Mouse (Mus musculus) brain, embryonic 18.5 days (tissue): ENCODE data around the gene Mybbp1a.
A peak's percentile ranks its signal among the peaks of the same experiment; 100 is the strongest.
"Not testable (repeated sequence)": the region's sequence is repeated elsewhere in the genome, so short reads cannot be mapped to it uniquely, and the experiment has no call there.

Experiments
- DNase-seq: peaks from one replicate; pipeline ENCODE4 v3.0.0-alpha.2; 2012; ENCODE audit warnings: low read depth, low spot score

Gene Mybbp1a

DNA sequence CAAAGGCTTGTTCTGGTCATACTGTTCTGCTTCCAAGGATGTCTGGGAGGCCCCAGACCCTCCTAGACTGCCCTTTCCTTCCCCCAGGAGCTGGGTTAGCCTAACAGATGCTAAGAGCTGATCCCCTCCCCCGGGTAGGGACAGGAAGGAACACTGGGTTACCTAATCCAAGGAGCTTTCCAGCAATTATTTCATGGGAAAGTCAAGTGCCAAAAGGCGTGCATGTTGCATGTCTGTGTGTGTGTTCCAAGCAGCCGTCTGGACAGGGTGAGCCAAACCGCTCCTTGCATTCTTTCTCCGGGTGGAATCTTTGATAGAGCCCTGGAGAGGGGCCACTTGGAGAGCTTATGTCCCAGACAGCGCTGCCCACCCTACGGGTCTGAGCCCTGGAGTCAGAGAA, 28.1 kb upstream of the Mybbp1a start:
- no peak for DNase-seq

DNA sequence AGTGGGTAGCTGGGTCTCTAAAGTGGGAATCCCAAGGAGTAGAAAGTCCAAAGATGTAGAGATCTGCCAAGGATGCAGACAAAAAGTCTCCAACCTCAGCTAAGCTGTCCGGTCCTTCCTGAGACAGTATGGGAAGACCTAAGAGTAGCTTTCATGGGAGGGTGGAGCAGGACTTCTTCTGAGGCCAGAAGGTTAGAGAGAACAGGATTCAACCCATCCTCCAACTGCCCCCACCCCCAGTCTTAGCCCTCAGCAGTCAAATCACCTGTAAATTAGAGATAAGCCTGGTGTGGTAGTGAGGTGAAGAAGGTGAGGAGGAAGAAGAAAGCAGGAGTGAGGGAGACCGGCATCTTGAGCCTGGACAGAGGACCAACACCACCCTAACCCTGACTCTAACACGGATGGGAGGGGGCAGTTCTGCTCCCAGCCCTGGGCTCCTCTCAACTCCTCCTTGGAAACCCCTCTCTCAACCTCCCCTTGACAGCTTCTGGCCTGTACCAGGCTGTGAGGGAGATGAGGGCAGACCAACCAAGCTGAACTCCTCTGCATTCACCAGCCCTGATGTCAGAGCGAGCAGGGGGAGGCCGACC, 27.5 kb upstream of the Mybbp1a start:
- no peak for DNase-seq

DNA sequence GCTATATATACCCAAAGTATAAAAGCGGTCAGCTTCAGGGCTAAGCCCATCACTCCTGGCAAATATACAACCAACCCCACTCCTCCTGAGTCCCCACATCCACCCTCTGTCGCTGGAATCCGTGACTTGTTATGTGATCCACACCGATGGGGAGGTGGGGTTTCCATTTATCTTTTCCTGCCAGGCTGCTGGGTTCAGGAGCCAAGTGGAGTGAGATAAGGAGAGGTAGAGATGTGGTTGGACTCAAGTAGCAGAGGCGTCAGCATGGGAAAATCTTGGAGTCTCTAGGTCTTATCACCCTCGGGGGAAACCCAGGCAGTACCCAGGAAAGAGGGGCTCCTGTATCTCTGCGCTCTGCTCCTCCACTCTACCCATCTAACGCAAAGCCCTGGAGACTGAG, 26.0 kb upstream of the Mybbp1a start:
- no peak for DNase-seq

DNA sequence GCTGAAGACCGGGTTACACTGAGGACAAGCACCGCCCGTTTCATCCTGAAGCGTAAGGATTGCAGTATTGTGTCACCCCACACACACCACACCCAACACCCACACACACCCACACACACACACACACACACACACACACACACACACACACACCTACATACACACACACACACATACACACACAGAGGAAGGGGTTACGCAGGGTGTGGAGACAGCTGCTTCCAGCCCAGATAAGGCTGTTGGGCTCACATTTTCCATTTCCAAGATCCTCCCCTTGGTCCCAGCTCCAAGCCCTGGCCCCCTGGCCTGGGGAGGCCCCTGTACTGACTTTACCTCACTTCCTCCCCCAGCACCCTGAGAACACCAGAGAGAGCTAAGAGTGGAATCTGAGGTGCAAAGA, 24.5 kb upstream of the Mybbp1a start:
- DNase-seq, result no peak

DNA sequence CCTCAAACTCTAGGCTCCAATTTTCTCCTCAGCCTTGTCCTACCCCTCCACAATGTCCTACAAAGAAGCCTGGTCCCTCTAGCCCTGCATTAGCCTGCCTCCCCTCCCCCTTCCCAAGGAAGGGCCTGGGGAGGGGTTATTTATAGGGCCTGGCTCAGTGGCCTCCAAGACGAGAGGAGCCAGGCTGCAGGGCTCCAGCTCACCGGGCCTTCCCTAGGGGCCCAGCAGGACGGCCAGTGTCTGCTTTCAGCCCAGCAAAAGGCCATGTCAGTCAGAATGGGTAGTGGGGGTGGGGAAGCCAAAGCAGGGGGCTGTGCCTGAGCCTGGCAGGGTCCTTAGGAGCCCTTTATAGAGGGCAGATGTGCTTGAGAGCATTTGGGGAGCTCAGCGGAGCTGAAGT, 23.8 kb upstream of the Mybbp1a start:
- DNase-seq, result no peak

DNA sequence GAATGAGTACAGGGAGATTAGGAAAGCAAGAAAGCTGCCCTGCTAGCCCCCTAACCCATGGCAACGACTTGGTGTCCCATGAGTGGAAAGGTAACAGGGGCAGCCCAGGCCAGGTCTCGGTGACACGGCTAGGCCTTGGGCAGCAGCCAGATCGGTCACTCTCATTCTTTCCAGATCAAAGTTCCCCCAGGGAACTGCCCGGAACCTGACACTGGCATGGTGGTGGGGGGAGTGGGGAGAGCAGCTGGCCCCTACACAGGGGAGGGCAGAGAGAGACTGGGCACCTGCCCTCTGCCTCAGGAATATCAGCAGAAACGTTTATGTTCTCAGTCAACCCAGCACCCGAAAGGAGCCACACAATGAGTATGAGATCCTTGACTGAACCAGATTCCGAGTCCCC, 22.9 kb upstream of the Mybbp1a start:
- no peak for DNase-seq

DNA sequence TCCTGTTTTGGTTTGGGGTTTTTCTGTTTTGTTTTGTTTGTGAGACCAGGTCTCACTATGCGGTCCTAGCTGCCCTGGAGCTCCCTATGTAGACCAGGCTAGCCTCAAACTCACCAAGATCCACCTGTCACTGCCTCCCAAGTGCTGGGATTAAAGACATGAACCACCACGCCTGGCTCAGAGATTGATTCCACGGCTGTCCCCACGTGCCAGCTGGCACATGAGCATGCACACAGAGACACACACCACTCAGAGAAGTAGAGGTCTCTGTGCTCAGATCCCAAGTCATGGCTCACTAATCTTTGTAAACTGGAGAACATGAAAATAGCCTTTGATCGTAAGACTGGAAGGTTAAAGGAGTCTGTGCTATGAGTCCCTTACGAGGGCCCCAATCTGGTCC, 22.1 kb upstream of the Mybbp1a start:
- DNase-seq, result no peak

DNA sequence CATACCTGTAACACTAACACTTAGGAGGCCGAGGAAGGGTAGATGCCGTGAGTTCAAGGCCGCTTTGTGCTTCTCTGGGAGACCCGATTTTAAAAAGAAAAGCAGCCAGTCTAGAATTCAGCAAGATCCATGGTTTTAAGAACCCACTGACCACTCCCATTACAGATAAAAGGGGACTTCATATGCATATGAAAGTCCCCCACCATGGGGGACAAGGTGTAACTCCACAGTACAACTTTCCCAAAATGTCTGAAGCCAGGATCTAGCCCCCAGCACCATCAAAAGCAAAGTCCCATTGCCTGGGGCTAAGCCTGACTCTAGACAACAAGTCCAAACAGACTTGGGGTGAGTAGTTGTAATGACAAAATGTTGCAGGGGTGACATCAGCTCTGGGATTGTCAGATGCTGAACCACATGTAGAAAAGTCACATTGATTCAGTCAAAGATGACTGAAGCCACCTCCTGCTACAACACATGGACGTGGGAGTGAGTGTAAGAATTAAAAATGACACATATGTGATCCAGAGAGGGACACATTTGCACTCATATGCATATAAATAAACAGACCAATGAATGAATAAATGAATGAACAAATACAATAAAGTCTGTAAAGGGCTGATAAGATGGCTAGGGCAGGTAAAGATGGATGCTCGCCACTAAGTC, 20.6 kb upstream of the Mybbp1a start:
- no peak for DNase-seq

DNA sequence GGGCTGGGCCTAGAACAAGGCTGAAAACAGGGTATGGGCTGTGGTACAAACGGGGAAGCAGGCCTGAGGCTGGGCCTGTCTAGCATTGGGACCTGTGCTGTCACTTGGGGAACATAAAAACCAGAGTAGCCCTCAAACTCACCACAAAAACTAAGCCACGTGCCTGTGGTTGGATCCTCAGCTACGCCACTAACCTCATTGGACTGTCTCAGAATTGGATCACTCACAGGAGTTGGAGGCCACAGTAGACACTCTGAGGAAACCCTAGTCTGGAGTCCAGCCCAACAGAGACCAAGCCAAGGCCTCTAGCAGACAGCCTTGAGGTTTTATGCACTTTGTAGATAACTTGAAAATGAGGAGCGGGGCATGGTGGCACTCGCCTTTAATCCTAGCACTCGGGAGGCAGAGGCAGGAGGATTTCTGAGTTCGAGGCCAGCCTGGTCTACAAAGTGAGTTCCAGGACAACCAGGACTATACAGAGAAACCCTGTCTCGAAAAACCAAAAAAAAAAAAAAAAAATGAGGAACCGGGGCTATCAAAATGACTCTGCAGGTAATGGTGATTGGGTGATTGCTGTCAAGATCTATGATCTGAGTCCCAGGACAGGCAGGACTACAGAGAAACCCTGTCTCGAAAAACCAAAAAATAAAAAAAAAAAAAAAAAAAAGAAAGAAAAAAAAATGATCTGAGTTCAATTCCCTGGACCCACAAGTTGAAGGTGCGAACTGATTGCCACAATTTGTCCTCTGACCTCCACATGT, 19.5 kb upstream of the Mybbp1a start:
- DNase-seq, result no peak

DNA sequence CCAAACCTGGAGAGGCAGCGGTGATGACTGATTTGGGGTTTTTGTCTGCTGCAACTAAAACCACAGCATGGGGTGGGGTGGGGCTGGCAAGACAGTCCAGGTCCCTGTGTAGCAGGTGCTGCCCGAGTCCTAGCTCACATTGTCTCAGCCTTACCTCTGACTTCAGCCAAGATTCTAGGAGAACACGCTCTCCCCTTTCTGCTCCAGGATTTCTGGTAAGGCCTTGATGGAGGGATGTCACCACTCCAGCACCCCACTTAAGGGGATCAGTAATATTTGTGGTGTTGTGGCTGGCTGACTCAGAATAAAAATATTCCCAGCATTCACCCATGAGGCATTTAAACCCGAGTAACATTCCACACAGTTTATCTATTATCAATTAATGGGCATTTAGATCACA, 17.5 kb upstream of the Mybbp1a start:
- DNase-seq, result no peak

DNA sequence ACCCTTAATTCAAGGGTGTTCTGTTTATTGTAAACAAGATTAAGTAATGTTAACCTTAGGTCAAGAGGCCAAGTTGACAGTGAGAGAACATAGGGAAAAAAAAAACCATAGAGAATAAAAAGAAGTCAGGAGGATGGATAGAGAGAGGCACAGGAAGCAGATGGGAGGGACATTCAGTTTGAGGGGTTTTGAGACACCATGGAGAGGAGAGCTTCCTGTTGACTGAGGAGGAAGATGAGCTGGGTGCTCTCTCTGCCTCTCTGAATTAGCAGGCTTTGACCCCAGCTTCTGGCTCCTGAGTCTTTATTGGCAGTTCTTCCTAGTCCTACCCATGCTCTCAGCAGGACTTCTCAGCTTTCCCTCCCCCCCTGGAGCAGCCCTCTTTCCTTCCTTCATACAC, 16.0 kb upstream of the Mybbp1a start:
- no peak for DNase-seq

DNA sequence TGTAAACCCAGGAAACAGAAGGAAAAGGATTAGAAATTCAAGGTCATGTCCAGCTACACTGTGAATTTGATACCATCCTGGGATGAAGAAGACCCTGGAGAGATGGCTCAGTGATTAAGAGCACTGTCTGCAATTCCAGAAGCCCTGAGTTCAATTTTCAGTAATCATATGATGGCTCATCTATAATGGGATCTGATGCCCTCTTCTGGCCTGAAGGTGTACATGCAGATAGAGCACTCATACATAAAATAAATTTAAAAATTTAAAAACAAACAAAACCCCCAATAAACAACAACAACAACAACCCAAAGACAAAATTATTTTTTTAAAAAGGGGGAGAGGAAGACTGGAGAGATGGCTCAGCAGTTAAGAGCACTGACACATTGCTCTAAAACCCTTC, 14.3 kb upstream of the Mybbp1a start:
- no peak for DNase-seq

DNA sequence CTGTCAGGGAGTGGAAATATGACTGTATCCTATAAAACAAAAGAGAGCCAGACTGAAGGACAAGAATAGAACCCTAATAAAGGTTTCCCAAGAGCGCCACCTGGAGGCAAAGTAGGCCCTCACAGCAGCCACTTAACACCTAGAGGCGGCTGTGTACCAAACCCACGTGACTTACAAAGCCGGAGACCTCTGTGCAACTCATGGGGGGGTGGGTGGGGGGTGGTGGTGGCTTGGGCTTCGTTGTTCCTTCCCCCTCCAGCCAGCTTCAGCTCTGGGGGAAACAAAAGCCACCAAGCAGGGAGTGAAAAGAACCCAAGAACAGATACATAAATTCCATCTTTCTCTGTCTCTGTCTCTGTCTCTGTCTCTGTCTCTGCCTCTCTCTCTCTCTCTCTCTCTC, 12.5 kb upstream of the Mybbp1a start:
- no peak for DNase-seq

DNA sequence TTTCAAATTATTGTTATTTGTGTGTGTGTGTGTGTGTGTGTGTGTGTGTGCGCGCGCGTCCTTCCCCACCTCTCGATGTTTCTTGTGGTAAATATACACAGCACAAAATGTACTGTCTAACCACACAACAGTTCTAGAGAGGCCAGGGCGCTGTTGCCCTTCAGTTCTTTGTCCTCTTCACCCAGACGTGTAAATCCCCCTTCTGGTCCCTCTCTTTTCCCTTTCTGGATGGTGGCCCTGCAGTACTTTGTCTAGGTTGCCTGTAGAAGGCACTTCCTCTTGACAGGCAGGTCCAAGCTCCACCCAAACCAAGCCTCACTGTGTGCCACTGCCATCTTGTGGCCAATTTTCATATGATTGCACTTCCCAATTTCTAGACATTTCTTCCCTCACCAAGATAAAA, 11.9 kb upstream of the Mybbp1a start:
- peak; percentile 34 for DNase-seq

DNA sequence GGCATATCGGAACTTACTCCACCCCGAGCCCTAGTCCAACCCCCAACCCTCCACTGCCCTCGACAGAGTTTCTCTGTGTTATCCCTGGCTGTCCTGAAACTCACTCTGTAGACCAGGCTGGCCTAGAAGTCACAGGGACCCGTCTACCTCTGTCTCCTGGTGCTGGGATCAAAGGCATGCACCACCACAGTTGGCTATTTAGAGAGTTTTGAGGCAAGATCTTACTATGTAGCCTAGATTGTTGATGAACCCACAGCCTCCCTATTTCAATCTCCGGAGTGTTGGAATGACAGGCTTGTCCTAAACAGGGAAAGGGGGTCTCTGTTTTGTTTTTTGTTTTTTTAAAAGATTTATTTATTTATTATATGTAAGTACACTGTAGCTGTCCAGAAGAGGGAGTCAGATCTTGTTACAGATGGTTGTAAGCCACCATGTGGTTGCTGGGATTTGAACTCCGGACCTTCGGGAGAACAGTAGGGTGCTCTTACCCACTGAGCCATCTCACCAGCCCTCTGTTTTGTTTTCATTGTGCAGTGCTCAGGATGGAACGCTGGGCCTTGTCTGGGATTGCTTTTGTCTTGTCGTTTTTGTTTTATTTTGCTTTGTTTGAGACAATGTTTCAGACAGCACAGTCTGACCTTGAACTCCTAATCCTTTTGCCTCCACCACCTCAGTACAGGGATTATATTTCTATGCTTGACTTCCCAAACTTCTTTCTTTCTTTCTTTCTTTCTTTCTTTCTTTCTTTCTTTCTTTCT, 10.7 kb upstream of the Mybbp1a start:
- DNase-seq, result not testable (repeated sequence)

DNA sequence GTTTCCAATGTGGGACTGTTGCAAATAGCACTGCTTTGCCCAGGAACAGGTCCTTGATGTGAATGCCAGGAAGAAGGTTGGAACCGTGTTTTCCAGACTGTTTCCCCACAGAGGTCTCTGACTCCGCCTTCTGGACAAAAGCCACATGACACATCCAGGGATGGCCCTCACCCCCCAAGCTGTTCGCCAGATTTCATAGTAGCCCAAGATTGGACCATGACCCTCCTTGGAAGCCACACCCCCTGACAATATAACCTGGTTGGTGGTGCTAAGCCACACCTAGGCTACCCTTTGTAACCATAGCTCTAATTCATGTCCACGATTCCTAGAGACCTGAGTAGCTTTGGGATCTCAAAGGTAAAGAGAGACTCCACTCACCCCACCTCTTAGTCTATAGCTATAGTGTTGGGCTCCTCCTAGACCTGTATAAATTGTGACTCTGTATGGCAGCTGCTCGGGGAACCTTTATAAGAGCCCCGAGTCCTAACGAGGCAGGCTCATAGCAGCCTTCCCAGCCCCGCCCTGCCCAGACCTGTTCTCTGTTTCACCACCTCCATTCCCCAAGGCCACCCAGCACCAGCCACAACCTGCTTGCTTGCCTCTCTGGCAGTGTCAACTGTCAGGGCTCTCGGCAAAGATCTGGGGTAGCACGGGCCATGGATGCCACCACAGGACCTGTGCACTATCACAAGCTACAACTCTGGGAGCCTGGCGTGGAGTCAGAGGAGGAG, 6.0 kb upstream of the Mybbp1a start, which contains the start of gene Ggt6:
TSS of gene Ggt6 (plus strand) at position 564 of the 731 bp plus-strand sequence.
- no peak for DNase-seq

DNA sequence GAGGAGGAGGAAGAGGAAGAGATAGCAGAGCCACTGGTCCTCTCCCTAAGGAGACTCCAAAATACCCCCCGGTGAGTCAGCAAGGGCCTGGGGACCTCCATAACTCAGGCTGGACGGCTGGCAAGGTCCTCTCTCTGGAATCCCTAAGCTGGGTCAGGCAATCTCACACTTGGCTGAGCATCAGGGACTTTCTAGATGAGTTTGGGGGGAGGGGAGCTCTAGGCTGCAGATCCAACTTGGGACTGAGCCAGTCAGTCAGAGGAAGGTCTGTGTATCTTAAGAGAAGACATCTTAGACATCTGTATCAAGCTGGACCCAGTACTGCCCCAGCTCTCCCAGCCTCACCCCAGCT, 5.5 kb upstream of the Mybbp1a start:
- DNase-seq, result no peak

DNA sequence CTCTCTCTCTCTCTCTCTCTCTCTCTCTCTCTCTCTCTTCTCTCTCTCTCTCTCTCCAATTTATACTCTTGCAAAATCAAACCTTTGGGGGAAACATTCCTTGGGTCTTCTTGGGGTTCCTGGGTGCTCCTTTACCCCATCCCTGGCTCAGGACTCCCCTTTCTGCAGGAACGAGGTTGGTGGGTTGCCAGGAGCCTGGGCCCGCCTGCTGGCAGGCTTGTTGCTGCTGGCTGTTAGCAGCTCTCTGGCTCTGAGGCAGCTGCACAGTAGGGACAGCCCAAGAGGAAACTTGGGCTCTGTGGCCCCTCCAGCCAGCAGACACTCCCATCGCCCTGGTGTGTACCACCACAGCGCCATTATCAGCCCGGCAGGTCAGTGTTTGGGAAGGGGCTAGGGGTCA, 4.9 kb upstream of the Mybbp1a start:
- DNase-seq, result no peak

DNA sequence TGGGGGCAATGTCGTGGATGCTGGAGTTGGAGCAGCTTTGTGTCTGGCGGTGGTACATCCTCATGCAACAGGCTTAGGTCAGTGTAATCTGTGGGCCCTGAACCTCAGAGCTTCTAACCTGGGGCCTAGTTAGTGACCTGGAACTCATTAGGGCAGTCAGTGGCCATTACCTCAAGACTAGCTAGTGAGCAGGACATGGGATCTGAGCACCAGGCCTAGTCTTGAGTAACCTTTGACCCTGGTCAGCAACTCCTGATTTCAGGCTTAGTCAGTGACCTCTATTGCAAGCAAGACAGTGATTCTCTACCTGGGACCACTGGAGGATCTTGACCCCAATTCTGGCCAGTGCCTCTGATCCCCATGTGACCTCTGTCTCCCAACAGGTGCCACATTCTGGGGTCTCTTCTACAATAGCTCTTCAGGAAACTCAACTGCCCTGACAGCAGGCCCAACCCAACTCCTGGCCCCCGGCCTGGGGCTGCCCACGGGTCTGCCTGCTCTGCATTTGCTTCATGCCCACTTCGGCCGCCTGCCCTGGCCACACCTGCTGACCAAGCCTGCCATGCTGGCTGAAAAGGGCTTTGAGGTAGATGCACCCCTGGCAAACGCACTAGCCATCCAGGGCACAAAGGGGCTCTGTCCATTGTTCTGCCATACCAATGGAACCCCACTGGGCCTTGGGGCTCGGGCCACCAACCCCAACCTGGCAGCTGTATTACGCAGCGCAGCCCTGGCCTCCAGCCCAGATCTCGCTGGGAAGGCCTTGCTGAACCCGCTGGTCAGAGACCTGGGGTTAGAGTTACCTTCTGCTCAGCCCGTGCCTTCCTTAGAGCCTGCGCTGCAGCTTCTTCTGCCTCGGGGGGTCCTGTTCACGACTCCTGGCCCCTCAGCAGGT, 4.2 kb upstream of the Mybbp1a start:
- no peak for DNase-seq

DNA sequence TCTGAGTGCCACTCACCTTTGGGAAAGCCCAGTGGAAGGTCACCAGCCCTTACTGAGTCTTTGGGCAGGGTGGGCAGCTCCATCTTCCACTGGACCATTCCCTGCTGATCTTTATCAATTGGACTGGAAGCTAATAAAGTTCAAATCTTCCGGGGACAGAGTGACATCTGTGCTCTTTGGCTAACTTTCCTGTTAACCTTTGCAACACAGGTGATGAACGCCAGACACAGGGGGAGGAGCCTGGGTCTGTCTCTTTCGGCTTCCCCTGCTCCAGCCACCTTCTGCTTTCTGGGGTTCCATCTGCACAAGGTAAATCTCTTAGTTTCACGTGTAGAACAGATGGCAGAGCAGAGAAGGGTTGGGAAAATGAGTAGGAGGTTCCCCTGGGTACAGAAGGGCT, 2.7 kb upstream of the Mybbp1a start:
- DNase-seq, result no peak

DNA sequence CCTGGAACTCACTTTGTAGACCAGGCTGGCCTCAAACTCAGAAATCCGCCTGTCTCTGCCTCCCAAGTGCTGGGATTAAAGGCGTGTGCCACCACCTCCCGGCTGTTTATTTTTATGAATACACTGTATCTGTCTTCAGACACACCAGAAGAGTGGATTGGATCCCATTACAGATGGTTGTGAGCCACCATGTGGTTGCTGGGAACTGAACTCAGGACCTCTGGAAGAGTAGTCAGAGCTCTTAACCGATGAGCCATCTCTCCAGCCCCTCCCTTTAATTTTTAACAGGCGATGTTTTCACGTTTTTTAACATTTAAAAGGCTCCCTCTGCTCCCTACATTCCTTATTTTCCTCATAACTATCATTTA, 574 bp upstream of the Mybbp1a start:
- DNase-seq, result not testable (repeated sequence)
